Mouse (Mus musculus): ENCODE measurements around the gene Aamp.
"Not testable (repeated sequence)": the region's sequence is repeated elsewhere in the genome, so short reads cannot be mapped to it uniquely, and the experiment has no call there.

The Aamp gene

GRCm38 (mm10) chr1:74302229-74302628 lies 17.7 kb upstream of the Aamp start:
- in situ Hi-C loops (cut with MboI; ENCODE audit: low sequenced_read_pairs): no loop called here

GRCm38 (mm10) chr1:74300347-74301110 lies 16.0 kb upstream of the Aamp start:
- in situ Hi-C loops (cut with MboI; ENCODE audit: low sequenced_read_pairs): no loop called here

GRCm38 (mm10) chr1:74298996-74299395 lies 14.5 kb upstream of the Aamp start:
- in situ Hi-C loops (cut with MboI; ENCODE audit: low sequenced_read_pairs): no loop called here

GRCm38 (mm10) chr1:74298157-74298750 lies 13.7 kb upstream of the Aamp start:
- in situ Hi-C loops (cut with MboI; ENCODE audit: low sequenced_read_pairs): no loop called here

- in situ Hi-C loops (cut with MboI; ENCODE audit: low sequenced_read_pairs): no loop called here
Measured at GRCm38 (mm10) chr1:74297269-74297668, 12.7 kb upstream of the Aamp start.

GRCm38 (mm10) chr1:74296477-74296876 lies 11.9 kb upstream of the Aamp start:
- in situ Hi-C loops (cut with MboI; ENCODE audit: low sequenced_read_pairs): no loop called here

- in situ Hi-C loops (cut with MboI; ENCODE audit: low sequenced_read_pairs): no loop called here
Measured at GRCm38 (mm10) chr1:74295456-74296171, 11.1 kb upstream of the Aamp start.

GRCm38 (mm10) chr1:74294733-74295455 lies 10.4 kb upstream of the Aamp start:
- in situ Hi-C loops (cut with MboI; ENCODE audit: low sequenced_read_pairs): no loop called here

- in situ Hi-C loops (cut with MboI; ENCODE audit: low sequenced_read_pairs): no loop called here
Measured at GRCm38 (mm10) chr1:74294090-74294643, 9.6 kb upstream of the Aamp start.

GRCm38 (mm10) chr1:74293306-74293960 lies 8.9 kb upstream of the Aamp start:
- in situ Hi-C loops (cut with MboI; ENCODE audit: low sequenced_read_pairs): no loop called here

- in situ Hi-C loops (cut with MboI; ENCODE audit: low sequenced_read_pairs): no loop called here
Measured at GRCm38 (mm10) chr1:74292331-74293020, 7.9 kb upstream of the Aamp start.

GRCm38 (mm10) chr1:74290141-74290540 lies 5.6 kb upstream of the Aamp start:
- in situ Hi-C loops (cut with MboI; ENCODE audit: low sequenced_read_pairs): no loop called here

GRCm38 (mm10) chr1:74289740-74290139 lies 5.2 kb upstream of the Aamp start:
- in situ Hi-C loops (cut with MboI; ENCODE audit: low sequenced_read_pairs): no loop called here

GRCm38 (mm10) chr1:74289248-74289647 lies 4.7 kb upstream of the Aamp start:
- in situ Hi-C loops (cut with MboI; ENCODE audit: low sequenced_read_pairs): no loop called here

GRCm38 (mm10) chr1:74288327-74288726 lies 3.8 kb upstream of the Aamp start:
- in situ Hi-C loops (cut with MboI; ENCODE audit: low sequenced_read_pairs): no loop called here

GRCm38 (mm10) chr1:74286869-74287607 lies 2.5 kb upstream of the Aamp start:
- in situ Hi-C loops (cut with MboI; ENCODE audit: low sequenced_read_pairs): not testable (repeated sequence)

GRCm38 (mm10) chr1:74285212-74286010 lies 873 bp upstream of the Aamp start:
- in situ Hi-C loops (cut with MboI; ENCODE audit: low sequenced_read_pairs): no loop called here

- in situ Hi-C loops (cut with MboI; ENCODE audit: low sequenced_read_pairs): no loop called here
Measured at GRCm38 (mm10) chr1:74283686-74284463, 663 bp downstream of the Aamp start.

Data from CH12F3 (cell line).